Mouse (Mus musculus): ENCODE data around the gene Rnf217. TPM values are rescaled to one million over a fixed set of nuclear protein-coding genes. Genes with fewer than 3 reads are reported as not detected.

Rnf217 gene
- polyA plus RNA-seq, 1 experiment from 2014 or later = 2.3 TPM

Other genes starting within 250 kb of the Rnf217 start
- gene Tpd52l1, start 163.2 kb downstream of the Rnf217 start, polyA plus RNA-seq (2014; fragmentation: Nextera tagmentation; extraction: Ambion mirVana) = 50.7 and 59.2 TPM in 2 replicates

Data from embryonic facial prominence, embryonic 11.5 days (tissue).